Mouse (Mus musculus) liver, postnatal 0 days (tissue): ENCODE data around the gene Odf4. TPM values are rescaled to one million over a fixed set of nuclear protein-coding genes. Genes with fewer than 3 reads are reported as not detected.

ENCODE experiments used
- ATAC-seq: fragments of 200-750 bp; cut with Nextera tagmentation; 2 replicates; pipeline ENCODE4 v1.8.0; 2017; ENCODE audit warnings: mild to moderate bottlenecking, moderate library complexity
- DNase-seq: peaks from one replicate; pipeline ENCODE4 v3.0.0-alpha.2; 2016
- H3K27ac ChIP-seq: fragments of 300-500 bp; sonication (generic); 2 replicates; pipeline ENCODE4 v1.5.1; 2014; ENCODE audit warnings: antibody characterized with exemption, moderate library complexity, mild to moderate bottlenecking, low read depth
- H3K27me3 ChIP-seq: fragments of 300-500 bp; sonication (generic); 2 replicates; pipeline ENCODE4 v1.6.1; 2014; ENCODE audit warnings: low read length, control low read depth, mixed read lengths; ENCODE audit not compliant: insufficient read depth
- H3K36me3 ChIP-seq: fragments of 300-500 bp; sonication (generic); replicated peaks from 2 replicates; pipeline ENCODE4 v1.6.1; 2014; ENCODE audit warnings: mild to moderate bottlenecking, control low read depth, low read length, moderate library complexity, mixed read lengths; ENCODE audit not compliant: insufficient read depth
- H3K4me1 ChIP-seq: fragments of 300-500 bp; sonication (generic); 2 replicates; pipeline ENCODE4 v1.6.1; 2014; ENCODE audit warnings: antibody characterized with exemption, mild to moderate bottlenecking, control low read depth; ENCODE audit not compliant: insufficient read depth
- H3K4me2 ChIP-seq: fragments of 300-500 bp; sonication (generic); 2 replicates; pipeline ENCODE4 v1.6.1; 2014; ENCODE audit warnings: low read depth, mild to moderate bottlenecking, low read length, moderate library complexity, mixed read lengths
- H3K4me3 ChIP-seq: fragments of 300-500 bp; sonication (generic); 2 replicates; pipeline ENCODE4 v1.5.1; 2014; ENCODE audit warnings: low read depth, low read length
- H3K9ac ChIP-seq: fragments of 300-500 bp; sonication (generic); replicated peaks from 2 replicates; pipeline ENCODE4 v1.6.1; 2014; ENCODE audit warnings: mild to moderate bottlenecking, moderate library complexity
- H3K9me3 ChIP-seq: fragments of 300-500 bp; sonication (generic); 2 replicates; pipeline ENCODE4 v1.6.1; 2016; ENCODE audit warnings: mild to moderate bottlenecking, control low read depth, low read length, mixed read lengths
- CTCF ChIP-seq: sonication (generic); IDR thresholded peaks from 2 replicates; pipeline ENCODE4 v1.5.1; 2016; ENCODE audit warnings: antibody characterized with exemption, low read depth
- EP300 ChIP-seq: IDR thresholded peaks from 2 replicates; pipeline ENCODE4 v1.6.1; 2016; ENCODE audit warnings: antibody characterized with exemption, low read depth, mild to moderate bottlenecking
- WGBS: fragments of 180-500 bp; shearing (Covaris S2); extraction: QIAGEN DNeasy Blood & Tissue Kit; methylation state at CpG from one replicate; pipeline ENCODE4 v1.1.7; 2014; ENCODE audit not compliant: insufficient replicate concordance; 5-methylcytosine and 5-hydroxymethylcytosine counted together
- polyA plus RNA-seq: library from polyadenylated mRNA; unstranded; fragments of >200 nt; fragmentation: Nextera tagmentation; extraction: Ambion mirVana; gene quantifications from 2 replicates; pipeline ENCODE4 v1.2.1, GENCODE M21; 2015

Odf4 gene
- polyA plus RNA-seq, 1 experiment from 2014 or later, result not detected

DNA sequence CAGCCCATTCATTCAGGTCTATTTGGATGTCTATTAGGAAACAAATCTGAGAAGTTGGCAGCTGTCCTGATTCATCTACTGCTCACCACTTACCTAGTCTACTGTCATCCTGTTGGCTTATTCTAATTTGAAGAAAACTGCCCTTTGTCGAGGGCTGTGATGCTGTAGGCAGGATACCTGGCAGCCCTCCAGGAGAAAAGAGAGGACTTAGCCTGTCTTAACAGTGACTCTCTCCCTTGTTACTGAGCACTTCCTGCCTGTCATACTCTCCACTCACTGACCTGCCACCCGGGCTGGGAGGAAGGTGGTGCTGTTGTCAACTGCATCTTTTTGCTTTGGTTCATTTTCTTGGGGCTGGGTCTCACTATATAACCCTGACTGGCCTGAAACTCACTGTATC is 36.3 kb downstream of the Odf4 start:
- Histone ChIP-seq H3K9me3 (no peaks in the 10 kb centered on the region), H3K4me1 (peaks cover 5% of the 10 kb centered on the region; the same call in 1 of the 2 replicates), H3K4me2 (no peak overlapping the region), H3K9ac (no peak overlapping the region), H3K27ac (no peak overlapping the region), H3K36me3 (no peaks in the 10 kb centered on the region), H3K27me3 (no peaks in the 10 kb centered on the region), H3K4me3 (no peak overlapping the region)
- WGBS, result 28% methylated on average over 2 of the region's 2 CpGs
- ATAC-seq (no peak), DNase-seq (no peak)
- TF ChIP-seq CTCF (no peak), EP300 (no peak)

- Histone ChIP-seq H3K4me1 (peaks cover 9% of the 10 kb centered on the region), H3K36me3 (no peaks in the 10 kb centered on the region), H3K4me2 (no peak overlapping the region), H3K4me3 (no peak overlapping the region), H3K27ac (no peak overlapping the region), H3K27me3 (no peaks in the 10 kb centered on the region), H3K9ac (no peak overlapping the region), H3K9me3 (no peaks in the 10 kb centered on the region)
- TF ChIP-seq CTCF (no peak), EP300 (no peak)
- ATAC-seq (no peak), DNase-seq (no peak)
- WGBS, result 73% methylated on average over 2 of the region's 2 CpGs
Observed at GRCm38 (mm10) chr11:68888653-68889052, 38.2 kb downstream of the Odf4 start.

DNA sequence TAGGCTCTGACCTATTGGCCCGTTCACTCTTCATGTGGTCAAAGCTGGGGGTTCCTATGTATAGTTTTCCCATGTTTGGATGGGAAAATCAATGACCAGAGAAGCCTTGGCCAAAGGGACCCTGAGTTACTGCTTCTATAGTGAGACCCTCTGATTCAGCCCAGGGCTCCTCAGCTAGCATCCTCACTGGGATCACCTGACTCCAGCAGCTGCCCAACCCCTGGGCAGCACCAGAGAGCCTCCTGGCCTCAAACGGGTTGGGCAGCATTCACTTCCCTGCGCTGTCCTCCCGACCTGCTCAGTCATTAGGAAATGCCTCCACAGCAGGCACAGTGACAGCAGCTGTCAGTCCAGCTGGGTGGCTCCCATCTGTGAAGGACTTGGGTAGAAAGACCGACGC is 38.6 kb downstream of the Odf4 start, which contains the start of gene Rnf222:
TSS of gene Rnf222 (plus strand) at position 301 of the 400 bp plus-strand sequence.
- no peak within 1 kb of the TSS for H3K27ac ChIP-seq
- WGBS, result 35% methylated on average over 6 of the region's 6 CpGs
- no peak for DNase-seq
- H3K4me3 ChIP-seq, result no peak within 1 kb of the TSS
- TF ChIP-seq CTCF, result no peak
- TF ChIP-seq EP300, result no peak
- ATAC-seq, result no peak
- no peaks in the 10 kb centered on the region for H3K27me3 ChIP-seq
- no peak within 1 kb of the TSS for H3K4me2 ChIP-seq
- H3K9ac ChIP-seq, result no peak within 1 kb of the TSS
- no peaks in the 10 kb centered on the region for H3K36me3 ChIP-seq
- H3K4me1 ChIP-seq, result peaks cover 9% of the 10 kb centered on the region
- H3K9me3 ChIP-seq, result no peaks in the 10 kb centered on the region

GRCm38 (mm10) chr11:68886091-68886490 is 40.8 kb downstream of the Odf4 start:
- Histone ChIP-seq H3K9ac (no peak overlapping the region), H3K4me1 (peaks cover 4% of the 10 kb centered on the region; the same call in 1 of the 2 replicates), H3K27me3 (no peaks in the 10 kb centered on the region), H3K4me3 (no peak overlapping the region), H3K27ac (no peak overlapping the region), H3K9me3 (no peaks in the 10 kb centered on the region), H3K4me2 (no peak overlapping the region), H3K36me3 (no peaks in the 10 kb centered on the region)
- ATAC-seq (no peak), DNase-seq (no peak)
- 88% methylated on average over 5 of the region's 5 CpGs for WGBS
- TF ChIP-seq EP300, result no peak
- no peak for TF ChIP-seq CTCF

- no peaks in the 10 kb centered on the region for H3K9me3 ChIP-seq
- 59% methylated on average over 5 of the region's 5 CpGs for WGBS
- TF ChIP-seq EP300 (no peak), CTCF (no peak)
- DNase-seq (no peak), ATAC-seq (no peak)
- H3K4me2 ChIP-seq, result peak overlapping the region; percentile 44; the same call in 1 of the 2 replicates
- 0 out of 2 replicates have a peak overlapping the region, but pooled peaks have one; percentile 16 for H3K9ac ChIP-seq
- H3K27me3 ChIP-seq, result no peaks in the 10 kb centered on the region
- peaks cover 4% of the 10 kb centered on the region; the same call in 1 of the 2 replicates for H3K4me1 ChIP-seq
- H3K36me3 ChIP-seq, result no peaks in the 10 kb centered on the region
- H3K4me3 ChIP-seq, result no peak overlapping the region
- H3K27ac ChIP-seq, result no peak overlapping the region
Observed at GRCm38 (mm10) chr11:68884368-68884767, 42.5 kb downstream of the Odf4 start.

- Histone ChIP-seq H3K9me3 (no peaks in the 10 kb centered on the region), H3K27me3 (no peaks in the 10 kb centered on the region), H3K27ac (no peak overlapping the region), H3K4me3 (no peak overlapping the region), H3K9ac (no peak overlapping the region), H3K4me1 (peaks cover 4% of the 10 kb centered on the region; the same call in 1 of the 2 replicates), H3K4me2 (no peak overlapping the region), H3K36me3 (no peaks in the 10 kb centered on the region)
- ATAC-seq (no peak), DNase-seq (no peak)
- TF ChIP-seq EP300 (no peak), CTCF (no peak)
- 81% methylated on average over 2 of the region's 2 CpGs for WGBS
Observed at GRCm38 (mm10) chr11:68883843-68884242, 43.0 kb downstream of the Odf4 start.

- H3K4me2 ChIP-seq, result no peak overlapping the region
- H3K9ac ChIP-seq, result no peak overlapping the region
- no peak overlapping the region for H3K27ac ChIP-seq
Observed at GRCm38 (mm10) chr11:68882107-68882506, 44.8 kb downstream of the Odf4 start.

More at GRCm38 (mm10) chr11:68882107-68882506, 44.8 kb downstream of the Odf4 start:
- ATAC-seq (no peak), DNase-seq (no peak)
- WGBS, result 43% methylated on average over 14 of the region's 14 CpGs
- Histone ChIP-seq H3K36me3 (no peaks in the 10 kb centered on the region), H3K4me1 (peaks cover 4% of the 10 kb centered on the region; the same call in 1 of the 2 replicates), H3K27me3 (no peaks in the 10 kb centered on the region), H3K9me3 (no peaks in the 10 kb centered on the region), H3K4me3 (no peak overlapping the region)
- TF ChIP-seq CTCF (no peak), EP300 (no peak)
